Mouse (Mus musculus) CH12.LX (cell line): ENCODE results near the gene Washc2. TPM values are rescaled to one million over a fixed set of nuclear protein-coding genes. Genes with fewer than 3 reads are reported as not detected.

Experiments
- DNase-seq: peaks from one replicate; pipeline ENCODE4 v3.0.0-alpha.2; 2013; ENCODE audit errors: extremely low read depth
- H3K27ac ChIP-seq: 2 replicates; pipeline ENCODE4 v1.5.1; 2012; ENCODE audit warnings: low read depth, mild to moderate bottlenecking, control low read depth, moderate library complexity; ENCODE audit not compliant: insufficient read depth
- H3K27me3 ChIP-seq: replicated peaks from 2 replicates; pipeline ENCODE3; 2012; ENCODE audit warnings: inconsistent platforms
- H3K36me3 ChIP-seq, 2 experiments: replicated peaks in 1 of 2; 2 replicates each; pipeline versions ENCODE3 to v1.6.1; 2012; ENCODE audit warnings: inconsistent platforms in 1 of 2, low read length in 1 of 2, mild to moderate bottlenecking in 1 of 2, mixed read lengths in 1 of 2, moderate library complexity in 1 of 2; ENCODE audit not compliant: control insufficient read depth in 1 of 2, insufficient read depth in 1 of 2
- H3K4me1 ChIP-seq, 2 experiments: 2 replicates each; pipeline ENCODE4 v1.6.1; 2012; ENCODE audit warnings: inconsistent platforms in 1 of 2, moderate library complexity in 1 of 2; ENCODE audit not compliant: insufficient read depth in 2 of 2, control insufficient read depth in 1 of 2
- H3K4me2 ChIP-seq: 2 replicates; pipeline ENCODE4 v1.6.1; 2012; ENCODE audit warnings: low read depth, mild to moderate bottlenecking, control low read depth; ENCODE audit not compliant: poor library complexity, insufficient read depth, severe bottlenecking
- H3K4me3 ChIP-seq, 3 experiments: fragments of 150-350 bp in 1 of 3; sonication (generic) in 1 of 3; replicated peaks in 1 of 3; 2 replicates each; pipeline versions ENCODE3 to v1.5.1; 2011 to 2012; ENCODE audit warnings: low read depth in 2 of 3, low read length in 2 of 3, mild to moderate bottlenecking in 2 of 3, moderate library complexity in 2 of 3, control low read depth in 1 of 3, improper control_type of control experiment in 1 of 3, inconsistent platforms in 1 of 3, mixed read lengths in 1 of 3; ENCODE audit not compliant: poor library complexity in 1 of 3
- H3K79me2 ChIP-seq: replicated peaks from 2 replicates; pipeline ENCODE4 v1.6.1; 2012; ENCODE audit warnings: mild to moderate bottlenecking, moderate library complexity; ENCODE audit not compliant: control insufficient read depth, poor library complexity, insufficient read depth, severe bottlenecking; ENCODE audit errors: extremely low read depth
- H3K9ac ChIP-seq: 2 replicates; pipeline ENCODE4 v1.6.1; 2012; ENCODE audit warnings: low read depth, mild to moderate bottlenecking, control low read depth, moderate library complexity; ENCODE audit not compliant: insufficient read depth
- H3K9me3 ChIP-seq: replicated peaks from 2 replicates; pipeline ENCODE3; 2012; ENCODE audit warnings: low read length, inconsistent platforms, mixed read lengths
- BHLHE40 ChIP-seq: IDR thresholded peaks from 2 replicates; pipeline ENCODE4 v1.6.1; 2011; ENCODE audit warnings: mild to moderate bottlenecking, low read depth, low read length, improper control_type of control experiment
- E2F4 ChIP-seq: IDR thresholded peaks from 2 replicates; pipeline ENCODE4 v1.6.1; 2011; ENCODE audit warnings: low read depth, low read length, improper control_type of control experiment; ENCODE audit not compliant: insufficient replicate concordance
- ELF1 ChIP-seq: IDR thresholded peaks from 2 replicates; pipeline ENCODE4 v1.6.1; 2014; ENCODE audit warnings: low read depth, mild to moderate bottlenecking, inconsistent platforms, low read length, improper control_type of control experiment
- GABPA ChIP-seq: IDR thresholded peaks from 2 replicates; pipeline ENCODE4 v1.6.1; 2012; ENCODE audit warnings: low read depth, low read length, improper control_type of control experiment, inconsistent platforms; ENCODE audit not compliant: insufficient replicate concordance
- MAFK ChIP-seq: IDR thresholded peaks from 2 replicates; pipeline ENCODE4 v1.6.1; 2011; ENCODE audit warnings: low read length, improper control_type of control experiment; ENCODE audit not compliant: insufficient replicate concordance
- MAZ ChIP-seq: IDR thresholded peaks from 2 replicates; pipeline ENCODE4 v1.6.1; 2012; ENCODE audit warnings: low read depth, mild to moderate bottlenecking, inconsistent platforms, low read length, improper control_type of control experiment, moderate library complexity
- MYC ChIP-seq: IDR thresholded peaks from 2 replicates; pipeline ENCODE4 v1.6.1; 2011; ENCODE audit warnings: low read depth, mild to moderate bottlenecking, improper control_type of control experiment, low read length
- NRF1 ChIP-seq: IDR thresholded peaks from 2 replicates; pipeline ENCODE4 v1.6.1; 2014; ENCODE audit warnings: low read depth, mild to moderate bottlenecking, inconsistent platforms, low read length, improper control_type of control experiment, moderate library complexity
- PAX5 ChIP-seq: IDR thresholded peaks from 2 replicates; pipeline ENCODE4 v1.6.1; 2012; ENCODE audit warnings: low read length, inconsistent platforms, mixed read lengths
- POLR2AphosphoS2 ChIP-seq: IDR thresholded peaks from 2 replicates; pipeline ENCODE4 v1.6.1; 2011; ENCODE audit warnings: low read depth, low read length, improper control_type of control experiment
- RCOR1 ChIP-seq: conservative IDR thresholded peaks from 2 replicates; pipeline ENCODE4 v1.6.1; 2012; ENCODE audit warnings: low read depth, mild to moderate bottlenecking, inconsistent platforms, low read length, improper control_type of control experiment
- TCF12 ChIP-seq: IDR thresholded peaks from 2 replicates; pipeline ENCODE4 v1.6.1; 2014; ENCODE audit warnings: low read depth, mild to moderate bottlenecking, inconsistent platforms, low read length, improper control_type of control experiment
- USF1 ChIP-seq: IDR thresholded peaks from 2 replicates; pipeline ENCODE4 v1.6.1; 2014; ENCODE audit warnings: low read depth, mild to moderate bottlenecking, inconsistent platforms, low read length, improper control_type of control experiment
- USF2 ChIP-seq: conservative IDR thresholded peaks from 2 replicates; pipeline ENCODE4 v1.6.1; 2011; ENCODE audit warnings: low read depth, low read length, improper control_type of control experiment
- ZC3H11A ChIP-seq: IDR thresholded peaks from 2 replicates; pipeline ENCODE4 v1.6.1; 2012; ENCODE audit warnings: low read depth, mild to moderate bottlenecking, inconsistent platforms, low read length, improper control_type of control experiment
- ZKSCAN1 ChIP-seq: IDR thresholded peaks from 2 replicates; pipeline ENCODE4 v1.6.1; 2012; ENCODE audit warnings: low read depth, inconsistent platforms, low read length, improper control_type of control experiment, borderline replicate concordance
- ZNF384 ChIP-seq: IDR thresholded peaks from 2 replicates; pipeline ENCODE4 v1.6.1; 2012; ENCODE audit warnings: low read depth, low read length, improper control_type of control experiment, inconsistent platforms
- dilution Hi-C: fragments of 300-500 bp; cut with MboI; formaldehyde crosslinking; loops from 2 replicates; pipeline ENCODE4 v1.14.3; 2020; ENCODE audit warnings: low sequenced_read_pairs; ENCODE audit not compliant: extremely low pct_unique_long_range_greater_than_20kb, extremely low pct_ligation_motif_present
- in situ Hi-C: fragments of 300-500 bp; cut with MboI; formaldehyde crosslinking; loops from 3 replicates; pipeline ENCODE4 v1.14.3; 2019; ENCODE audit warnings: low sequenced_read_pairs, low pct_ligation_motif_present, low pct_unique_long_range_greater_than_20kb, mixed read lengths
- polyA plus RNA-seq: library from polyadenylated mRNA; unstranded; fragments of >175 nt; gene quantifications from 2 replicates; pipeline ENCODE4 v1.2.1, GENCODE M21; 2012; ENCODE audit warnings: low read depth; ENCODE audit not compliant: insufficient read length
- total RNA-seq, 2 experiments: library from RNA; depleted of rRNA; stranded (reverse); fragments of 300-350 nt in 1 of 2; fragments of >200 nt in 1 of 2; gene quantifications; 2 replicates each; pipeline ENCODE4 v1.2.3; 2012 to 2014

The Washc2 gene
- total and polyA plus RNA-seq, 3 experiments: 37.3 to 51.7 (median 37.4) TPM

DNA sequence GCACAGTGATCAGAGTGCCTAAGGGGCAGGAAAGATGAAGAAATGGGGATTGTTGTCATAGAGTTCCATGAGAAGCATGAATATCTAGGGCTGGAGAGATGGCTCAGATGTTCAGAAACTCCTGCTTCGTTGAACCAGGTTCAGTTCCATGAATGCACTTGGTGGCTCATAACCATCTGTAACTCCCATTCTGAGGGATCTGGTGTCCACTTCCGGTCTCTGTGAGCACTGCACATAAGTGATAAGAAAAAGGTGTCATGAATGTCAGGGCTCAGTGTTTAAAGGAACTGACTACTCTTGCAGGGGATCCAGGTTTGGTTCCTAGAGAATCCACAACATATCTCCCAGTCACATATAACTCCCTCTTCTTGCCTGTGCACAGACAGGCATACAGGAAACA is 8.2 kb upstream of the Washc2 start:
- no peak overlapping the region for H3K4me3 ChIP-seq
- no peaks in the 10 kb centered on the region for H3K79me2 ChIP-seq
- TF ChIP-seq E2F4: no peak
- TF ChIP-seq TCF12: no peak
- TF ChIP-seq ELF1: no peak
- TF ChIP-seq MAFK: no peak
- no peak for TF ChIP-seq ZC3H11A
- no peak for TF ChIP-seq RCOR1
- no peak for TF ChIP-seq BHLHE40
- no peak for TF ChIP-seq MYC
- TF ChIP-seq PAX5: no peak
- no peak for TF ChIP-seq GABPA
- TF ChIP-seq USF2: no peak
- TF ChIP-seq MAZ: no peak
- TF ChIP-seq ZKSCAN1: no peak
- in situ Hi-C loops (loop anchor here (25.0 kb wide), 1 partner anchor 213 kb away; no protein-coding TSS in a partner anchor), dilution Hi-C loops (no loop called here)
- no peak for DNase-seq
- peaks cover 9 to 32% of the 10 kb centered on the region in 2 experiments for H3K4me1 ChIP-seq
- no peak overlapping the region for H3K4me2 ChIP-seq
- no peaks in the 10 kb centered on the region for H3K36me3 ChIP-seq
- no peaks in the 10 kb centered on the region for H3K9me3 ChIP-seq
- no peak overlapping the region for H3K9ac ChIP-seq
- no peak overlapping the region for H3K27ac ChIP-seq
- no peaks in the 10 kb centered on the region for H3K27me3 ChIP-seq

DNA sequence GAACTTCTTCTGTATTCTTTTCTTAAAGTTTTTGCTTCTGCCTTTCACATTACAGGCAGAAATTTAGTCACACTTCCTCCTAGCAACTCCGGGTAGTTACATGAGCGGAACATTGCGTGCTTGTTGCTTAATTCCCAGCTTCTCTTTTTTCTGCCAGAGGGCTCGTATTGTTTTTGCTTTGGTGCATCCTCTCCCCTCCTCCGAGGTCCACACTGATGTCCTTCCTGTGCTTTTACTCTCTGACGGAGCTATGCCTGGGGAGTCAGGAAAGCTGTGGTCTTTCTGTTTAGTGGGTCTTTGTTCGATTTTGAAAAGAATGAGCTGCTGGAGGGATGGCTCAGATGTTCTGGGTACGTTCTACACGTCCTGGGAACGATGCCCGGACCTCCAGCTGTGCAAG is 19.9 kb downstream of the Washc2 start:
- Histone ChIP-seq H3K4me2 (no peak overlapping the region), H3K4me1 (peaks cover 0 to 9% of the 10 kb centered on the region in 2 experiments; a peak in 1 of 4 replicates), H3K36me3 (peaks cover 50 to 88% of the 10 kb centered on the region in 2 experiments), H3K27me3 (no peaks in the 10 kb centered on the region), H3K4me3 (no peak overlapping the region), H3K9ac (no peak overlapping the region), H3K9me3 (no peaks in the 10 kb centered on the region), H3K27ac (no peak overlapping the region), H3K79me2 (no peaks in the 10 kb centered on the region)
- dilution Hi-C loops (no loop called here), in situ Hi-C loops (no loop called here)
- DNase-seq: no peak
- TF ChIP-seq USF1 (no peak), POLR2AphosphoS2 (no peak), NRF1 (no peak), ZNF384 (no peak)
